Mouse (Mus musculus) cerebellum, adult 2 months (tissue): ENCODE results near the gene Sh3pxd2a. TPM values are rescaled to one million over a fixed set of nuclear protein-coding genes. Genes with fewer than 3 reads are reported as not detected.
A peak's percentile ranks its signal among the peaks of the same experiment; 100 is the strongest.

ENCODE experiments used
- DNase-seq, 2 experiments: peaks; one replicate each; pipeline ENCODE4 v3.0.0; 2021
- H3K27ac ChIP-seq: fragments of 200-500 bp; 2 replicates; pipeline ENCODE4 v1.5.1; 2012; ENCODE audit warnings: low read length, control low read depth, inconsistent platforms; ENCODE audit not compliant: insufficient read depth
- H3K27me3 ChIP-seq: fragments of 200-500 bp; 2 replicates; pipeline ENCODE4 v1.6.1; 2012; ENCODE audit warnings: inconsistent platforms, mild to moderate bottlenecking, low read length, moderate library complexity; ENCODE audit not compliant: control insufficient read depth, insufficient read depth
- H3K4me1 ChIP-seq: fragments of 200-500 bp; 2 replicates; pipeline ENCODE4 v1.6.1; 2011; ENCODE audit warnings: low read length; ENCODE audit not compliant: control insufficient read depth, insufficient read depth
- H3K4me3 ChIP-seq: fragments of 200-500 bp; replicated peaks from 2 replicates; pipeline ENCODE3; 2011; ENCODE audit warnings: mild to moderate bottlenecking, low read depth, low read length, control low read depth; ENCODE audit not compliant: insufficient read depth
- CTCF ChIP-seq: fragments of 200-500 bp; IDR thresholded peaks from 2 replicates; pipeline ENCODE4 v1.5.1; 2011; ENCODE audit warnings: low read depth, mild to moderate bottlenecking, control low read depth, low read length, moderate library complexity, borderline replicate concordance; ENCODE audit not compliant: insufficient read depth
- POLR2A ChIP-seq: fragments of 200-500 bp; IDR thresholded peaks from 2 replicates; pipeline ENCODE4 v1.6.1; 2011; ENCODE audit warnings: low read length, control low read depth, borderline replicate concordance; ENCODE audit not compliant: insufficient read depth
- WGBS: fragments of 180-500 bp; shearing (Covaris S2); methylation state at CpG from one replicate; pipeline ENCODE4 v1.1.7; 2018; 5-methylcytosine and 5-hydroxymethylcytosine counted together
- polyA plus RNA-seq: library from polyadenylated mRNA; depleted of rRNA; stranded (reverse); fragments of >200 nt; gene quantifications from 2 replicates; pipeline ENCODE4 v1.2.3, GENCODE M21; 2012

Gene Sh3pxd2a
- polyA plus RNA-seq, 1 experiment = 7.9 TPM

- TF ChIP-seq POLR2A = no peak
- TF ChIP-seq CTCF = no peak
- DNase-seq = peak in 1 of 2 experiments; percentile 44
- H3K27me3 ChIP-seq = no peaks in the 10 kb centered on the region
- H3K27ac ChIP-seq = peak overlapping the region; percentile 89
- peak overlapping the region; percentile 9 for H3K4me3 ChIP-seq
- WGBS = 49% methylated on average over 7 of the region's 7 CpGs
- peaks cover 81% of the 10 kb centered on the region for H3K4me1 ChIP-seq
These were observed 234.1 kb downstream of the Sh3pxd2a start for GRCm38 (mm10) chr19:47230082-47230481.

GRCm38 (mm10) chr19:47229461-47229860 lies 234.7 kb downstream of the Sh3pxd2a start:
- peak; percentile 85 to 93 for DNase-seq
- Histone ChIP-seq H3K27me3 (no peaks in the 10 kb centered on the region), H3K27ac (peak overlapping the region; percentile 89), H3K4me1 (peaks cover 85% of the 10 kb centered on the region), H3K4me3 (peak overlapping the region; percentile 61)
- TF ChIP-seq POLR2A (no peak), CTCF (no peak)
- WGBS = 9% methylated on average over 5 of the region's 5 CpGs

- Histone ChIP-seq H3K4me1 (peaks cover 84% of the 10 kb centered on the region), H3K4me3 (peak overlapping the region; percentile 61), H3K27me3 (no peaks in the 10 kb centered on the region), H3K27ac (peak overlapping the region; percentile 89)
- TF ChIP-seq POLR2A (peak; percentile 28; the same call in 1 of the 2 replicates), CTCF (no peak)
- peak; percentile 85 to 86 for DNase-seq
- under 1% methylated on average over 16 of the region's 17 CpGs for WGBS
These were observed 235.4 kb downstream of the Sh3pxd2a start for GRCm38 (mm10) chr19:47228725-47229252.

- peak; percentile 66 to 85 for DNase-seq
- Histone ChIP-seq H3K27me3 (no peaks in the 10 kb centered on the region), H3K4me1 (peaks cover 83% of the 10 kb centered on the region), H3K27ac (peak overlapping the region; percentile 81), H3K4me3 (no peak overlapping the region)
- TF ChIP-seq CTCF = no peak
- no peak for TF ChIP-seq POLR2A
- WGBS = 33% methylated on average over 5 of the region's 5 CpGs
These were observed 238.4 kb downstream of the Sh3pxd2a start for GRCm38 (mm10) chr19:47225791-47226190.

- 87% methylated on average over 4 of the region's 4 CpGs for WGBS
- Histone ChIP-seq H3K4me1 (peaks cover 79% of the 10 kb centered on the region), H3K27me3 (no peaks in the 10 kb centered on the region), H3K27ac (peak overlapping the region; percentile 81), H3K4me3 (no peak overlapping the region)
- TF ChIP-seq POLR2A = no peak
- TF ChIP-seq CTCF = no peak
- no peak for DNase-seq
These were observed 239.5 kb downstream of the Sh3pxd2a start for GRCm38 (mm10) chr19:47224743-47225142.

GRCm38 (mm10) chr19:47222841-47223557 lies 241.2 kb downstream of the Sh3pxd2a start:
- Histone ChIP-seq H3K27ac (peak overlapping the region; percentile 95), H3K27me3 (no peaks in the 10 kb centered on the region), H3K4me1 (peaks cover 78% of the 10 kb centered on the region), H3K4me3 (no peak overlapping the region)
- TF ChIP-seq CTCF (no peak), POLR2A (peak; percentile 41; the same call in 1 of the 2 replicates)
- DNase-seq = peak in 1 of 2 experiments; percentile 66
- 21% methylated on average over 15 of the region's 15 CpGs for WGBS

GRCm38 (mm10) chr19:47222154-47222840 lies 241.9 kb downstream of the Sh3pxd2a start:
- peak; percentile 85 to 90 for DNase-seq
- Histone ChIP-seq H3K4me3 (no peak overlapping the region), H3K27me3 (no peaks in the 10 kb centered on the region), H3K4me1 (peaks cover 73% of the 10 kb centered on the region), H3K27ac (peak overlapping the region; percentile 95)
- TF ChIP-seq CTCF = no peak
- no peak for TF ChIP-seq POLR2A
- 27% methylated on average over 8 of the region's 8 CpGs for WGBS
